Mouse (Mus musculus) heart, postnatal 0 days (tissue): ENCODE data around the gene Nr4a3. TPM values are rescaled to one million over a fixed set of nuclear protein-coding genes. Genes with fewer than 3 reads are reported as not detected.

ENCODE experiments used
- ATAC-seq: fragments of 200-750 bp; cut with Nextera tagmentation; 2 replicates; pipeline ENCODE4 v1.8.0; 2017; ENCODE audit warnings: low read depth, moderate number of reproducible peaks, moderate library complexity; ENCODE audit not compliant: insufficient read depth
- DNase-seq: peaks from one replicate; pipeline ENCODE4 v3.0.0-alpha.2; 2016; ENCODE audit warnings: low spot score
- H3K27ac ChIP-seq: fragments of 300-500 bp; sonication (generic); 2 replicates; pipeline ENCODE4 v1.5.1; 2014; ENCODE audit warnings: low read depth, mild to moderate bottlenecking
- H3K27me3 ChIP-seq: fragments of 300-500 bp; sonication (generic); 2 replicates; pipeline ENCODE4 v1.6.1; 2014; ENCODE audit warnings: low read length, mixed read lengths; ENCODE audit not compliant: control insufficient read depth, insufficient read depth
- H3K36me3 ChIP-seq: fragments of 300-500 bp; sonication (generic); replicated peaks from 2 replicates; pipeline ENCODE4 v1.6.1; 2014; ENCODE audit warnings: low read length, mixed read lengths; ENCODE audit not compliant: control insufficient read depth, insufficient read depth
- H3K4me1 ChIP-seq: fragments of 300-500 bp; sonication (generic); 2 replicates; pipeline ENCODE4 v1.6.1; 2014; ENCODE audit warnings: antibody characterized with exemption; ENCODE audit not compliant: control insufficient read depth, insufficient read depth
- H3K4me2 ChIP-seq: fragments of 300-500 bp; sonication (generic); 2 replicates; pipeline ENCODE4 v1.6.1; 2014; ENCODE audit warnings: low read depth, mild to moderate bottlenecking, low read length, moderate library complexity
- H3K4me3 ChIP-seq: fragments of 300-500 bp; sonication (generic); 2 replicates; pipeline ENCODE4 v1.5.1; 2014; ENCODE audit warnings: low read depth, low read length
- H3K9ac ChIP-seq: fragments of 300-500 bp; sonication (generic); replicated peaks from 2 replicates; pipeline ENCODE4 v1.6.1; 2014; ENCODE audit warnings: low read depth, low read length, mixed read lengths
- H3K9me3 ChIP-seq: fragments of 300-500 bp; sonication (generic); replicated peaks from 2 replicates; pipeline ENCODE4 v1.6.1; 2016; ENCODE audit warnings: low read length; ENCODE audit not compliant: control insufficient read depth
- CTCF ChIP-seq: IDR thresholded peaks from 2 replicates; pipeline ENCODE4 v1.5.1; 2016; ENCODE audit warnings: antibody characterized with exemption, control low read depth, low read depth
- EP300 ChIP-seq: IDR thresholded peaks from 2 replicates; pipeline ENCODE4 v1.6.1; 2016; ENCODE audit warnings: antibody characterized with exemption, low read depth
- WGBS: fragments of 180-500 bp; shearing (Covaris S2); extraction: QIAGEN DNeasy Blood & Tissue Kit; methylation state at CpG from one replicate; pipeline ENCODE4 v1.1.7; 2014; 5-methylcytosine and 5-hydroxymethylcytosine counted together
- polyA plus RNA-seq: library from polyadenylated mRNA; unstranded; fragments of >200 nt; fragmentation: Nextera tagmentation; extraction: Ambion mirVana; gene quantifications from 2 replicates; pipeline ENCODE4 v1.2.1, GENCODE M21; 2015
- total RNA-seq: library from RNA; depleted of rRNA; stranded (reverse); fragments of >200 nt; gene quantifications from 2 replicates; pipeline ENCODE4 v1.2.3, GENCODE M21; 2014; ENCODE audit warnings: low replicate concordance

The Nr4a3 gene
- total and polyA plus RNA-seq, 2 experiments from 2014 or later: 0.30 to 5.3 TPM

DNA sequence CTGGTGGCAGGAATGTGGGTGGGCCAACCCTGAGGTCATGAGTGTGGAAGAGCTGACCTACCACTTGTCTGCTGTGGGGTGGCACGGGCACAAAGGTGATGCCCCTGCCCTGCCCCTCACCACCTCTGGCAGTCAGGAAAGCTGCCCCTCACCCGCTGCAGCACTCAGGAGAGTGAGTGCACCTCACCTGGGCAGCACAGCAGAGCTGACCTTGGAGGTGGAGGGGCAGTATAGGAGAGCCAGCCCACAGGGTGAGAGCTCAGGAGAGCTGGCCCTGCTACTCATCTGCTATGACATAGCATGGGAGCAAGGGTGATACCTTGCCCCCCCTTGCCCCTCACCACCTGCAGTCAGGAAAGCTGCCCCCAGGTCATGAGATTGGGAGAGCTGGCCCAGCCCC lies 57.0 kb downstream of the Nr4a3 start:
- Histone ChIP-seq H3K36me3 (no peaks in the 10 kb centered on the region), H3K4me3 (no peak overlapping the region)

GRCm38 (mm10) chr4:48105387-48105786 lies 60.4 kb downstream of the Nr4a3 start:
- no peak overlapping the region for H3K9ac ChIP-seq
- ATAC-seq: no peak
- H3K27me3 ChIP-seq: no peaks in the 10 kb centered on the region
- TF ChIP-seq CTCF: no peak
- no peak for TF ChIP-seq EP300
- H3K27ac ChIP-seq: no peak overlapping the region
- H3K4me2 ChIP-seq: no peak overlapping the region
- 59% methylated on average over 5 of the region's 5 CpGs for WGBS
- no peaks in the 10 kb centered on the region for H3K36me3 ChIP-seq
- H3K4me1 ChIP-seq: no peaks in the 10 kb centered on the region
- no peak for DNase-seq
- no peak overlapping the region for H3K4me3 ChIP-seq
- H3K9me3 ChIP-seq: no peaks in the 10 kb centered on the region

More for the DNA sequence above, 57.0 kb downstream of the Nr4a3 start:
- H3K4me2 ChIP-seq: no peak overlapping the region
- no peaks in the 10 kb centered on the region for H3K4me1 ChIP-seq
- DNase-seq (no peak), ATAC-seq (no peak)
- H3K27ac ChIP-seq: no peak overlapping the region
- H3K9me3 ChIP-seq: no peaks in the 10 kb centered on the region
- WGBS: 69% methylated on average over 2 of the region's 2 CpGs
- H3K9ac ChIP-seq: no peak overlapping the region
- TF ChIP-seq CTCF (no peak), EP300 (no peak)
- no peaks in the 10 kb centered on the region for H3K27me3 ChIP-seq

DNA sequence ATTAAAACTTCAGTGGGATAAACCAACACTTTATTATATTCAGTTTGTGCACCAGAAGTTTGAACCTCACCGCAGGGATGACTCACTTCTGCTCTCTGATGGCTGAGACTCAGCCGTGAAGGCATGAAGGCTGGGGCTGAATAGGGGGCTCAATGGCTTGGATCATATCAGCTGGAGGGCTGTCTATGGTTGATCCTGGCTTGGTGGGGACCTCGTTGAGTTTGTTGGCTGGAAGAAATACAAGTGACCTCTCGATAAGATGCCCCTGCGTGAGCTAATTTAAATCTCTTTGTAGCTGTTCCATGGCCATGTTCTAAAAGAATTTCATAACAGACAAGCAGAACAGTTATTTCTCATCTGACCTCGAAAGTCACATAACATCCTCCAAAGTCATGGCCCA lies 62.1 kb downstream of the Nr4a3 start:
- no peaks in the 10 kb centered on the region for H3K9me3 ChIP-seq
- H3K4me2 ChIP-seq: no peak overlapping the region
- WGBS: 73% methylated on average over 6 of the region's 6 CpGs
- no peak for ATAC-seq
- no peaks in the 10 kb centered on the region for H3K27me3 ChIP-seq
- DNase-seq: no peak
- no peak overlapping the region for H3K27ac ChIP-seq
- no peak overlapping the region for H3K9ac ChIP-seq
- TF ChIP-seq CTCF (no peak), EP300 (no peak)
- no peaks in the 10 kb centered on the region for H3K36me3 ChIP-seq
- H3K4me3 ChIP-seq: no peak overlapping the region
- H3K4me1 ChIP-seq: no peaks in the 10 kb centered on the region

GRCm38 (mm10) chr4:48108591-48108990 lies 63.6 kb downstream of the Nr4a3 start:
- no peak overlapping the region for H3K27ac ChIP-seq
- H3K4me3 ChIP-seq: no peak overlapping the region
- no peak for TF ChIP-seq EP300
- no peak for TF ChIP-seq CTCF
- no peaks in the 10 kb centered on the region for H3K36me3 ChIP-seq
- no peak overlapping the region for H3K4me2 ChIP-seq
- H3K27me3 ChIP-seq: no peaks in the 10 kb centered on the region
- ATAC-seq: no peak
- H3K9ac ChIP-seq: no peak overlapping the region
- H3K4me1 ChIP-seq: no peaks in the 10 kb centered on the region
- DNase-seq: no peak
- WGBS: 72% methylated on average over 2 of the region's 2 CpGs
- H3K9me3 ChIP-seq: no peaks in the 10 kb centered on the region

DNA sequence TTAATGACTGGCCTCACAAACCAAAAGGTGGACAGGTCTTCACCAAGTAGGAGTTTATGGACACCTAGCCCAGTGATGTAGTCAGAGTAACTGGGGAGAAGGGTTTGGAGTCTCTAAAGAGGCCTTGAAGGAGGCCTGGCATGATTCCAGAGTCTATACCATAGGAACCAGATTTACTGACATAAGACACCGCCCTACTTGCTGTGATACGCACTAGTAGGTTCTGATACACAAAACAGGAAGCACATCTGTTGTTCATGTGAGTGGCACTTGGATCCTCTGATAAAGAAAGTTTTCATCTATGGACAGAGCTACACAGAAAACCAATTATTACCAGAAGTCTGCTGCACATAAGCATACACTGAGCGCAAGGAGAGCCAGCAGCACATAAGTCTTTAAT lies 65.4 kb downstream of the Nr4a3 start:
- Histone ChIP-seq H3K9me3 (no peaks in the 10 kb centered on the region), H3K27ac (no peak overlapping the region), H3K9ac (no peak overlapping the region), H3K4me3 (no peak overlapping the region), H3K27me3 (no peaks in the 10 kb centered on the region), H3K36me3 (no peaks in the 10 kb centered on the region), H3K4me2 (no peak overlapping the region), H3K4me1 (no peaks in the 10 kb centered on the region)
- TF ChIP-seq EP300: no peak
- ATAC-seq: no peak
- 86% methylated on average over 3 of the region's 3 CpGs for WGBS
- DNase-seq: no peak

GRCm38 (mm10) chr4:48116191-48116590 lies 71.2 kb downstream of the Nr4a3 start:
- Histone ChIP-seq H3K4me1 (no peaks in the 10 kb centered on the region), H3K27ac (no peak overlapping the region), H3K27me3 (no peaks in the 10 kb centered on the region), H3K4me2 (no peak overlapping the region), H3K4me3 (no peak overlapping the region), H3K9me3 (no peaks in the 10 kb centered on the region), H3K9ac (no peak overlapping the region), H3K36me3 (no peaks in the 10 kb centered on the region)
- TF ChIP-seq EP300 (no peak), CTCF (peak; percentile 18; the same call in 1 of the 2 replicates)
- DNase-seq: no peak
- no peak for ATAC-seq
- 54% methylated on average over 4 of the region's 4 CpGs for WGBS
